Mouse (Mus musculus) bone marrow macrophage, adult 2 months (primary cell): ENCODE results near the gene Nod1.

ENCODE experiments used
- CTCF ChIP-seq: IDR thresholded peaks from 2 replicates; pipeline ENCODE4 v1.5.1; 2012; ENCODE audit warnings: low read depth, mild to moderate bottlenecking, low read length, moderate library complexity
- POLR2A ChIP-seq: IDR thresholded peaks from 2 replicates; pipeline ENCODE4 v1.6.1; 2012; ENCODE audit warnings: mild to moderate bottlenecking, low read depth, low read length, borderline replicate concordance

- TF ChIP-seq CTCF, result no peak
- TF ChIP-seq POLR2A, result no peak
Observed at GRCm38 (mm10) chr6:55018417-55018816, 46.0 kb upstream of the Nod1 start.
